Mouse (Mus musculus): ENCODE data around the gene Gm17571. TPM values are rescaled to one million over a fixed set of nuclear protein-coding genes. Genes with fewer than 3 reads are reported as not detected.

Gene Gm17571
- polyA plus RNA-seq (2015; fragmentation: Nextera tagmentation; extraction: Ambion mirVana): not detected in 2 replicates

- Histone ChIP-seq H3K4me2 (replicated peaks) (no peak within 1 kb of the TSS), H3K9me3 (no peaks in the 10 kb centered on the region), H3K36me3 (no peaks in the 10 kb centered on the region), H3K4me3 (no peak within 1 kb of the TSS), H3K27ac (no peak within 1 kb of the TSS), H3K4me1 (peaks cover 30% of the 10 kb centered on the region), H3K9ac (no peak within 1 kb of the TSS), H3K27me3 (no peaks in the 10 kb centered on the region)
- ATAC-seq (ENCODE audit: low FRiP score, low read depth): no peak
- WGBS: 69% methylated on average over 4 of the region's 4 CpGs
These were observed at the start of gene Gm17571 for GRCm38 (mm10) chr9:13446703-13447285. Gm17571 (minus strand) TSS chr9:13446753.

GRCm38 (mm10) chr9:13495530-13495929 is 49.0 kb upstream of the Gm17571 start:
- Histone ChIP-seq H3K4me3 (no peak overlapping the region), H3K36me3 (no peaks in the 10 kb centered on the region), H3K9ac (no peak overlapping the region), H3K4me1 (peaks cover 32% of the 10 kb centered on the region), H3K9me3 (no peaks in the 10 kb centered on the region), H3K27me3 (no peaks in the 10 kb centered on the region), H3K27ac (no peak overlapping the region), H3K4me2 (replicated peaks) (no peak overlapping the region)
- no peak for ATAC-seq (ENCODE audit: low FRiP score, low read depth)

DNA sequence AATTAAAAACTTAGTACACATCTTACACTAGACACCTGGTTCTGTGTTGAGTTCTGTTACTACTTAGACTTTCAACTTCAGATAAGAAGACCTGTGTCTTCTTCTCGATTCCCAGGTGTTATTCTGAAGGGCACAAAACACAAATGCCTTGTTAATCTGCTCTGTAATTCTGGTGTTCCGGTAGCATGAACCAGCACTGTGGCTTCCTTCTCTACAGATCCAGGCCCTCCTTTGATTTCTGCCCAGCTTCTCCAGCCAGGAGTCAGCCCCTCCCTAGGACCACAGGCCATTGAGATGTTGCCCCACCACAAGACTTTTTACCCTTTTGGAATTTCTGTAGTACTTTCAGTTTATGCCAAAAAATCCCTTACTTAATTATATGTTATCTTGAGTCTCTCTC is 47.2 kb upstream of the Gm17571 start:
- no peak overlapping the region for H3K4me3 ChIP-seq
- no peaks in the 10 kb centered on the region for H3K36me3 ChIP-seq
- ATAC-seq (ENCODE audit: low FRiP score, low read depth): no peak
- H3K27me3 ChIP-seq: no peaks in the 10 kb centered on the region
- H3K4me1 ChIP-seq: peaks cover 29% of the 10 kb centered on the region
- H3K4me2 ChIP-seq (replicated peaks): no peak overlapping the region
- no peak overlapping the region for H3K9ac ChIP-seq
- 85% methylated on average over 2 of the region's 2 CpGs for WGBS
- no peaks in the 10 kb centered on the region for H3K9me3 ChIP-seq
- H3K27ac ChIP-seq: no peak overlapping the region

DNA sequence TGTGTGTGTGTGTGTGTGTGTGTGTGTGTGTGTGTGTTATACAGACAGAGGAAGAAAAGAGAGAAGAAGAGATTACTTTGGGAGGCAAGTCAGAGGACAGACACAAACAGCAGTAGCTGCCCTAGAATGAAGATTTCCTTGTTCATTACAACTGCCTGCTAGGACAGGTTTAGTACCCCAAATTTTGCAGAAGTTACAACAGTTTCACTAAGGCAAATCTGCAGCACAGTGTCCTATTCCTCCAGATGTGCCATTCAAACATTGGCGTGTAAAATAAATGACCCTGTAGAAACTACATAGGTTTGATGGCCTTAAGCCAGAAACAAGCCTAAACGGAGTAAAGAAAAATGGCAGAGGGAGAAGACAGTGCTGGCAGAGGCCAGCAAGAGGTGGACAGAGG is 46.3 kb upstream of the Gm17571 start:
- H3K36me3 ChIP-seq: no peaks in the 10 kb centered on the region
- no peak for ATAC-seq (ENCODE audit: low FRiP score, low read depth)
- H3K4me1 ChIP-seq: peaks cover 21% of the 10 kb centered on the region
- no peak overlapping the region for H3K9ac ChIP-seq
- H3K27ac ChIP-seq: no peak overlapping the region
- no peak overlapping the region for H3K4me3 ChIP-seq
- H3K9me3 ChIP-seq: no peaks in the 10 kb centered on the region
- no peaks in the 10 kb centered on the region for H3K27me3 ChIP-seq
- no peak overlapping the region for H3K4me2 ChIP-seq (replicated peaks)
- WGBS: 59% methylated on average over 2 of the region's 2 CpGs

- no peaks in the 10 kb centered on the region for H3K36me3 ChIP-seq
- no peak overlapping the region for H3K4me2 ChIP-seq (replicated peaks)
- no peaks in the 10 kb centered on the region for H3K9me3 ChIP-seq
- peaks cover 14% of the 10 kb centered on the region for H3K4me1 ChIP-seq
- no peaks in the 10 kb centered on the region for H3K27me3 ChIP-seq
- no peak for ATAC-seq (ENCODE audit: low FRiP score, low read depth)
- 73% methylated on average over 9 of the region's 9 CpGs for WGBS
- no peak overlapping the region for H3K4me3 ChIP-seq
- no peak overlapping the region for H3K27ac ChIP-seq
- no peak overlapping the region for H3K9ac ChIP-seq
These were observed 45.5 kb upstream of the Gm17571 start for GRCm38 (mm10) chr9:13491854-13492620.

GRCm38 (mm10) chr9:13491107-13491506 is 44.6 kb upstream of the Gm17571 start:
- no peaks in the 10 kb centered on the region for H3K36me3 ChIP-seq
- ATAC-seq (ENCODE audit: low FRiP score, low read depth): no peak
- WGBS: 51% methylated on average over 1 of the region's 1 CpGs
- no peaks in the 10 kb centered on the region for H3K9me3 ChIP-seq
- no peak overlapping the region for H3K4me2 ChIP-seq (replicated peaks)
- H3K9ac ChIP-seq: no peak overlapping the region
- H3K27me3 ChIP-seq: no peaks in the 10 kb centered on the region
- H3K4me3 ChIP-seq: no peak overlapping the region
- H3K27ac ChIP-seq: no peak overlapping the region
- H3K4me1 ChIP-seq: peaks cover 9% of the 10 kb centered on the region; the same call in 1 of the 2 replicates

- Histone ChIP-seq H3K27me3 (no peaks in the 10 kb centered on the region), H3K4me3 (no peak overlapping the region), H3K4me1 (peaks cover 34% of the 10 kb centered on the region), H3K9ac (no peak overlapping the region), H3K27ac (no peak overlapping the region), H3K4me2 (replicated peaks) (no peak overlapping the region), H3K9me3 (no peaks in the 10 kb centered on the region), H3K36me3 (no peaks in the 10 kb centered on the region)
- ATAC-seq (ENCODE audit: low FRiP score, low read depth): no peak
- WGBS: 83% methylated on average over 1 of the region's 1 CpGs
These were observed 39.4 kb upstream of the Gm17571 start for GRCm38 (mm10) chr9:13485914-13486313.

- ATAC-seq (ENCODE audit: low FRiP score, low read depth): no peak; the same call in 1 of the 2 replicates
- WGBS: 47% methylated on average over 12 of the region's 12 CpGs
These were observed 38.0 kb upstream of the Gm17571 start for GRCm38 (mm10) chr9:13484267-13485240.

DNA sequence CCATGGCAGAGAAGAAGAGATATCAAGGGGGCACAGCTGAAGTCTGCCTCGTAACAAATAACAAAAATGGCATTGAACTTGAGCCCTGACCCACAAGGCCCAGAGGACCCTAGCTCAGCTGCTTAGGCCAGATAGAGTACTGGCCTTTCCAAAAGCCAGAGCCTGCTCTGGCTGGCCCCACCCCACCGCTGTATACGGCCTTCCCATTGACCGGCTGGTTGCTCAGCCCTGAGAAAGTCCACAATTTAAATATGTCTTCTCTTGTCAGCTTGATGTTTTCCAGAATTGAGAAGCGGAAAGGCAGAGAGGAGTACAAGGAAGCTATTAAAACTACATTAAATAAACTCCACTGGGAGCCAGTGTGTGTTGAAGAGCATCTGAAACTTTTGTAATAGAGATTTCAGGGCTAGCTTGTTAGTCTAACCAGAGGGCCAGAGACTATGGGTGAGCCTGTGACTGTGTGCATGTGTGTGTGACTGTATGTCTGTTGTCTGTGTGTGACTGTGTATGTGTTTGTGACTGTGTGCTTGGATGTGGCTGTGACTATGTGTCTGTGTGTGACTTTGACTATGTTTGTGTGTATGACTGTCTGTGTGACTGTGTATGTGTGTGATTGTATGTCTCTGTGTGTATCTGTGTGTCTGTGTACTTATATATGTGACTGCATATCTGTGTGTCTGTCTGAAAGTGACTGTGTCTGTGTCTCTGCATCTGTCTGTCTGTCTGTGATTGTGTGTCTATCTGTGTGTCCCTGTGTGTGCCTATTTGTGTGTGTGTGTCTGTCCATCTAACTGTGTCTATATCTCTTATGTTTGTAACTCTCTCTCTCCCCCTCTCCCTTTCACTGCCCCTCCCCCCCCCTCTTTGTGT is 36.9 kb upstream of the Gm17571 start:
- H3K27me3 ChIP-seq: no peaks in the 10 kb centered on the region
- 44% methylated on average over 5 of the region's 5 CpGs for WGBS
- H3K27ac ChIP-seq: no peak overlapping the region; the same call in 1 of the 2 replicates
- no peak for ATAC-seq (ENCODE audit: low FRiP score, low read depth)
- peaks cover 41% of the 10 kb centered on the region for H3K4me1 ChIP-seq
- H3K36me3 ChIP-seq: no peaks in the 10 kb centered on the region
- no peak overlapping the region for H3K4me3 ChIP-seq
- no peaks in the 10 kb centered on the region for H3K9me3 ChIP-seq
- H3K4me2 ChIP-seq (replicated peaks): no peak overlapping the region
- no peak overlapping the region; the same call in 1 of the 2 replicates for H3K9ac ChIP-seq

More at GRCm38 (mm10) chr9:13484267-13485240, 38.0 kb upstream of the Gm17571 start:
- 0 out of 2 replicates have a peak overlapping the region, but pooled peaks have one; percentile 35 for H3K27ac ChIP-seq
- H3K4me3 ChIP-seq: no peak overlapping the region
- H3K4me2 ChIP-seq (replicated peaks): peak overlapping the region; percentile 35
- no peaks in the 10 kb centered on the region for H3K9me3 ChIP-seq
- H3K27me3 ChIP-seq: no peaks in the 10 kb centered on the region
- no peaks in the 10 kb centered on the region for H3K36me3 ChIP-seq
- no peak overlapping the region for H3K9ac ChIP-seq
- H3K4me1 ChIP-seq: peaks cover 36% of the 10 kb centered on the region

GRCm38 (mm10) chr9:13479275-13479674 is 32.7 kb upstream of the Gm17571 start:
- 0 out of 2 replicates have a peak overlapping the region, but pooled peaks have one; percentile 10 for H3K27ac ChIP-seq

DNA sequence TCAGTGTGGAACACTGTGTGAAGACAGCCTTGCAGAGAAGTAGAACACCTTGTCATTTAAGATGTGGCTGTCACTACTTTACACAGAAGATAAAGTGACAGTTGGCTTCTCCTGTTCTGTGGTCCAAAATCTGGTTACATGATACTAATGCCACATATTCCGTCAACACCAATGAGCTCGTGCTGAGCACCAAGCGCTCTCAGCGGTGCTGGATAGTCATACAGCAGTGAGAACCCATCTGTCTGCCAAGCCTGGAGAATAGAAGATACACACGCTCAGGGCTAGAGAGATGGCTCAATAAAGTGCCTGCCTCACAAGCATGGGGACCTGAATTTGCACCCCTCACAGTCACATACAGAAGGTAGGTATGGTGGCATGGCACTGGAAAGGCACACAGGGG is 28.4 kb upstream of the Gm17571 start:
- WGBS: 86% methylated on average over 5 of the region's 5 CpGs
- Histone ChIP-seq H3K36me3 (no peaks in the 10 kb centered on the region), H3K27me3 (no peaks in the 10 kb centered on the region), H3K27ac (no peak overlapping the region), H3K4me3 (no peak overlapping the region), H3K4me1 (peaks cover 9% of the 10 kb centered on the region), H3K9ac (no peak overlapping the region), H3K9me3 (no peaks in the 10 kb centered on the region), H3K4me2 (replicated peaks) (no peak overlapping the region)
- no peak for ATAC-seq (ENCODE audit: low FRiP score, low read depth)

More at GRCm38 (mm10) chr9:13479275-13479674, 32.7 kb upstream of the Gm17571 start:
- Histone ChIP-seq H3K4me1 (peaks cover 29% of the 10 kb centered on the region), H3K4me2 (replicated peaks) (no peak overlapping the region), H3K9me3 (no peaks in the 10 kb centered on the region), H3K27me3 (no peaks in the 10 kb centered on the region), H3K36me3 (no peaks in the 10 kb centered on the region), H3K9ac (no peak overlapping the region), H3K4me3 (no peak overlapping the region)
- WGBS: 19% methylated on average over 4 of the region's 4 CpGs
- ATAC-seq (ENCODE audit: low FRiP score, low read depth): no peak

Data from limb, embryonic 13.5 days (tissue).